Mouse (Mus musculus): Measurements from ENCODE around the gene Dis3l2.

GRCm38 (mm10) chr1:87032466-87032865, 328.9 kb downstream of the Dis3l2 start:
- TF ChIP-seq CTCF (conservative IDR thresholded peaks at IDR 0.05 in 1 of 2, IDR thresholded peaks at IDR 0.05 in 1 of 2; ENCODE audit: low read depth in 2 of 2, low read length in 2 of 2) (no peak), MYC (IDR thresholded peaks at IDR 0.05; ENCODE audit: low read depth, low read length) (no peak), POLR2A (IDR thresholded peaks at IDR 0.05; ENCODE audit: low read depth, low read length) (no peak), NRF1 (IDR thresholded peaks at IDR 0.05; ENCODE audit: low read depth, low read length) (no peak), SIN3A (IDR thresholded peaks at IDR 0.05; ENCODE audit: low read length) (no peak), MAFK (IDR thresholded peaks at IDR 0.05; ENCODE audit: insufficient replicate concordance, low read length) (no peak), UBTF (IDR thresholded peaks at IDR 0.05; ENCODE audit: low read depth, low read length) (no peak), E2F4 (IDR thresholded peaks at IDR 0.05; ENCODE audit: insufficient replicate concordance, low read depth, low read length) (no peak), BHLHE40 (IDR thresholded peaks at IDR 0.05; ENCODE audit: low read depth, low read length) (no peak), MEF2A (IDR thresholded peaks at IDR 0.05; ENCODE audit: borderline replicate concordance, low read depth, low read length) (no peak), EP300 (IDR thresholded peaks at IDR 0.05; ENCODE audit: low read length) (no peak), MXI1 (IDR thresholded peaks at IDR 0.05; ENCODE audit: low read depth, low read length) (no peak), MAZ (IDR thresholded peaks at IDR 0.05; ENCODE audit: low read depth, low read length) (no peak), RCOR1 (conservative IDR thresholded peaks at IDR 0.05; ENCODE audit: low read depth, low read length) (no peak)

Data from CH12.LX (cell line).